Mouse (Mus musculus) midbrain, embryonic 11.5 days (tissue): Measurements from ENCODE around the gene Pign. TPM values are rescaled to one million over a fixed set of nuclear protein-coding genes. Genes with fewer than 3 reads are reported as not detected.

Experiments used
- microRNA-seq: library from miRNA; unstranded; fragments of <30 nt; microRNA quantifications from one replicate; pipeline ENCODE4, GENCODE M21; 2017
- polyA plus RNA-seq: library from polyadenylated mRNA; unstranded; fragments of >200 nt; fragmentation: Nextera tagmentation; extraction: Ambion mirVana; gene quantifications from 2 replicates; pipeline ENCODE4 v1.2.1, GENCODE M21; 2014

Gene Pign
- polyA plus RNA-seq, 1 experiment from 2014 or later: 13.2 TPM

Small RNAs within 50 kb of the gene (microRNA-seq; reads per million reads assigned to microRNA genes)
- not detected for gene Gm22426

Other genes with a start within 250 kb of the Pign start
- 27.9 and 30.1 TPM in 2 replicates for gene Relch, start 184 bp upstream of the Pign start, polyA plus RNA-seq
- 0.26 and 0.44 TPM in 2 replicates for gene Tnfrsf11a, start 117.0 kb upstream of the Pign start, polyA plus RNA-seq